Mouse (Mus musculus) embryonic facial prominence, embryonic 12.5 days (tissue): ENCODE data around the gene Slc25a47. TPM values are rescaled to one million over a fixed set of nuclear protein-coding genes. Genes with fewer than 3 reads are reported as not detected.

Experiments used
- ATAC-seq: fragments of 200-750 bp; cut with Nextera tagmentation; 2 replicates; pipeline ENCODE4 v1.8.0; 2017; ENCODE audit not compliant: insufficient number of reproducible peaks, insufficient read depth, low FRiP score, low TSS enrichment
- H3K27ac ChIP-seq: fragments of 300-500 bp; sonication (generic); 2 replicates; pipeline ENCODE4 v1.5.1; 2016; ENCODE audit warnings: mild to moderate bottlenecking
- H3K27me3 ChIP-seq: fragments of 300-500 bp; sonication (generic); 2 replicates; pipeline ENCODE4 v1.6.1; 2016; ENCODE audit warnings: mild to moderate bottlenecking, moderate library complexity
- H3K36me3 ChIP-seq: fragments of 300-500 bp; sonication (generic); 2 replicates; pipeline ENCODE4 v1.6.1; 2016; ENCODE audit warnings: mild to moderate bottlenecking
- H3K4me1 ChIP-seq: fragments of 300-500 bp; sonication (generic); 2 replicates; pipeline ENCODE4 v1.6.1; 2016
- H3K4me2 ChIP-seq: fragments of 300-500 bp; sonication (generic); replicated peaks from 2 replicates; pipeline ENCODE4 v1.6.1; 2016; ENCODE audit warnings: mild to moderate bottlenecking, moderate library complexity
- H3K4me3 ChIP-seq: fragments of 300-500 bp; sonication (generic); 2 replicates; pipeline ENCODE4 v1.5.1; 2016; ENCODE audit warnings: mild to moderate bottlenecking
- H3K9ac ChIP-seq: fragments of 300-500 bp; sonication (generic); 2 replicates; pipeline ENCODE4 v1.6.1; 2016; ENCODE audit warnings: mild to moderate bottlenecking, moderate library complexity
- H3K9me3 ChIP-seq: fragments of 300-500 bp; sonication (generic); 2 replicates; pipeline ENCODE4 v1.6.1; 2016; ENCODE audit warnings: mild to moderate bottlenecking, moderate library complexity
- WGBS: fragments of 180-500 bp; shearing (Covaris S2); methylation state at CpG from one replicate; pipeline ENCODE4 v1.1.7; 2016; 5-methylcytosine and 5-hydroxymethylcytosine counted together
- polyA plus RNA-seq: library from polyadenylated mRNA; unstranded; fragments of >200 nt; fragmentation: Nextera tagmentation; extraction: Ambion mirVana; gene quantifications from 2 replicates; pipeline ENCODE4 v1.2.1, GENCODE M21; 2016

The Slc25a47 gene
- polyA plus RNA-seq, 1 experiment from 2014 or later = 16.0 TPM

- no peak for ATAC-seq
- Histone ChIP-seq H3K36me3 (peaks cover 70% of the 10 kb centered on the region), H3K4me1 (no peaks in the 10 kb centered on the region), H3K9me3 (no peaks in the 10 kb centered on the region), H3K27me3 (no peaks in the 10 kb centered on the region), H3K4me2 (no peak overlapping the region), H3K4me3 (no peak overlapping the region), H3K9ac (no peak overlapping the region), H3K27ac (no peak overlapping the region)
- 80% methylated on average over 5 of the region's 5 CpGs for WGBS
Observed at GRCm38 (mm10) chr12:108873122-108873521, 37.3 kb downstream of the Slc25a47 start.

GRCm38 (mm10) chr12:108879138-108879537 lies 43.3 kb downstream of the Slc25a47 start:
- H3K9me3 ChIP-seq = no peaks in the 10 kb centered on the region
- H3K36me3 ChIP-seq = peaks cover 63% of the 10 kb centered on the region
- no peaks in the 10 kb centered on the region for H3K4me1 ChIP-seq
- no peak overlapping the region for H3K4me3 ChIP-seq
- H3K27me3 ChIP-seq = no peaks in the 10 kb centered on the region
- no peak overlapping the region for H3K9ac ChIP-seq
- 87% methylated on average over 4 of the region's 4 CpGs for WGBS
- no peak overlapping the region for H3K27ac ChIP-seq
- no peak overlapping the region for H3K4me2 ChIP-seq
- no peak for ATAC-seq

GRCm38 (mm10) chr12:108880606-108881005 lies 44.8 kb downstream of the Slc25a47 start:
- H3K36me3 ChIP-seq = peaks cover 60% of the 10 kb centered on the region
- no peak overlapping the region for H3K27ac ChIP-seq
- 95% methylated on average over 5 of the region's 5 CpGs for WGBS
- no peak overlapping the region for H3K9ac ChIP-seq
- no peak for ATAC-seq
- H3K4me1 ChIP-seq = no peaks in the 10 kb centered on the region
- no peak overlapping the region for H3K4me2 ChIP-seq
- H3K9me3 ChIP-seq = no peaks in the 10 kb centered on the region
- no peaks in the 10 kb centered on the region for H3K27me3 ChIP-seq
- H3K4me3 ChIP-seq = no peak overlapping the region

GRCm38 (mm10) chr12:108881192-108881591 lies 45.3 kb downstream of the Slc25a47 start:
- ATAC-seq = no peak
- Histone ChIP-seq H3K4me3 (no peak overlapping the region), H3K4me1 (no peaks in the 10 kb centered on the region), H3K4me2 (no peak overlapping the region), H3K9me3 (no peaks in the 10 kb centered on the region), H3K27ac (no peak overlapping the region), H3K9ac (no peak overlapping the region), H3K27me3 (no peaks in the 10 kb centered on the region), H3K36me3 (peaks cover 60% of the 10 kb centered on the region)
- WGBS = 81% methylated on average over 3 of the region's 3 CpGs

GRCm38 (mm10) chr12:108882776-108883175 lies 46.9 kb downstream of the Slc25a47 start:
- H3K4me3 ChIP-seq = no peak overlapping the region
- no peak for ATAC-seq
- H3K36me3 ChIP-seq = peaks cover 73% of the 10 kb centered on the region
- no peaks in the 10 kb centered on the region for H3K27me3 ChIP-seq
- no peak overlapping the region for H3K9ac ChIP-seq
- no peaks in the 10 kb centered on the region for H3K9me3 ChIP-seq
- H3K4me2 ChIP-seq = no peak overlapping the region
- no peaks in the 10 kb centered on the region for H3K4me1 ChIP-seq
- WGBS = 87% methylated on average over 8 of the region's 8 CpGs
- no peak overlapping the region for H3K27ac ChIP-seq

- H3K4me1 ChIP-seq = no peaks in the 10 kb centered on the region
- no peak overlapping the region for H3K4me2 ChIP-seq
- H3K4me3 ChIP-seq = no peak overlapping the region
- H3K9ac ChIP-seq = no peak overlapping the region
- peaks cover 70% of the 10 kb centered on the region for H3K36me3 ChIP-seq
- WGBS = 91% methylated on average over 1 of the region's 1 CpGs
- no peaks in the 10 kb centered on the region for H3K27me3 ChIP-seq
- H3K9me3 ChIP-seq = no peaks in the 10 kb centered on the region
- ATAC-seq = no peak
- H3K27ac ChIP-seq = no peak overlapping the region
Observed at GRCm38 (mm10) chr12:108885906-108886305, 50.1 kb downstream of the Slc25a47 start.

- Histone ChIP-seq H3K27me3 (no peaks in the 10 kb centered on the region), H3K27ac (no peak overlapping the region), H3K9me3 (no peaks in the 10 kb centered on the region), H3K4me2 (no peak overlapping the region), H3K9ac (no peak overlapping the region), H3K4me1 (no peaks in the 10 kb centered on the region), H3K4me3 (no peak overlapping the region), H3K36me3 (peaks cover 67% of the 10 kb centered on the region)
- WGBS = 89% methylated on average over 4 of the region's 4 CpGs
- no peak for ATAC-seq
Observed at GRCm38 (mm10) chr12:108887077-108887476, 51.2 kb downstream of the Slc25a47 start.

- Histone ChIP-seq H3K9ac (no peak overlapping the region), H3K4me2 (no peak overlapping the region), H3K27ac (no peak overlapping the region), H3K4me3 (no peak overlapping the region), H3K4me1 (peaks cover 13% of the 10 kb centered on the region), H3K36me3 (peaks cover 54% of the 10 kb centered on the region), H3K9me3 (no peaks in the 10 kb centered on the region), H3K27me3 (no peaks in the 10 kb centered on the region)
- whole genome bisulfite sequencing = 69% methylated on average over 4 of the region's 4 CpGs
- ATAC-seq = no peak
Observed at GRCm38 (mm10) chr12:108888632-108889031, 52.8 kb downstream of the Slc25a47 start.

GRCm38 (mm10) chr12:108892989-108893714 lies 57.3 kb downstream of the Slc25a47 start, which contains the start of gene Wdr25:
TSS of gene Wdr25 (plus strand) at chr12:108893631.
- H3K36me3 ChIP-seq = peaks cover 17% of the 10 kb centered on the region; the same call in 1 of the 2 replicates
- no peak for ATAC-seq
- H3K4me2 ChIP-seq = peak within 1 kb of the TSS; percentile 92
- no peak within 1 kb of the TSS for H3K27ac ChIP-seq
- H3K9me3 ChIP-seq = no peaks in the 10 kb centered on the region
- H3K4me3 ChIP-seq = peak within 1 kb of the TSS; percentile 92
- 23% methylated on average over 12 of the region's 12 CpGs for WGBS
- no peaks in the 10 kb centered on the region for H3K27me3 ChIP-seq
- H3K9ac ChIP-seq = peak within 1 kb of the TSS; percentile 74
- peaks cover 19% of the 10 kb centered on the region for H3K4me1 ChIP-seq

GRCm38 (mm10) chr12:108893715-108894431 lies 58.0 kb downstream of the Slc25a47 start, which contains the start of gene Wars:
TSS of gene Wars (minus strand) at chr12:108894174.
- ATAC-seq = peak; percentile 99
- H3K4me2 ChIP-seq = peak within 1 kb of the TSS; percentile 92
- no peaks in the 10 kb centered on the region for H3K27me3 ChIP-seq
- no peak within 1 kb of the TSS for H3K27ac ChIP-seq
- WGBS = under 1% methylated on average over 57 of the region's 58 CpGs
- peaks cover 15% of the 10 kb centered on the region; the same call in 1 of the 2 replicates for H3K36me3 ChIP-seq
- H3K9me3 ChIP-seq = no peaks in the 10 kb centered on the region
- H3K9ac ChIP-seq = peak within 1 kb of the TSS; percentile 74
- peak within 1 kb of the TSS; percentile 92 for H3K4me3 ChIP-seq
- peaks cover 19% of the 10 kb centered on the region for H3K4me1 ChIP-seq

GRCm38 (mm10) chr12:108894432-108894816 lies 58.6 kb downstream of the Slc25a47 start:
- H3K9ac ChIP-seq = peak overlapping the region; percentile 66
- H3K9me3 ChIP-seq = no peaks in the 10 kb centered on the region
- 2% methylated on average over 7 of the region's 7 CpGs for WGBS
- peaks cover 10% of the 10 kb centered on the region; the same call in 1 of the 2 replicates for H3K36me3 ChIP-seq
- no peaks in the 10 kb centered on the region for H3K27me3 ChIP-seq
- peak overlapping the region; percentile 92 for H3K4me2 ChIP-seq
- peaks cover 19% of the 10 kb centered on the region for H3K4me1 ChIP-seq
- peak overlapping the region; percentile 92 for H3K4me3 ChIP-seq
- ATAC-seq = peak; percentile 50
- no peak overlapping the region for H3K27ac ChIP-seq

GRCm38 (mm10) chr12:108896006-108896405 lies 60.2 kb downstream of the Slc25a47 start:
- Histone ChIP-seq H3K9ac (no peak overlapping the region), H3K4me2 (no peak overlapping the region), H3K9me3 (no peaks in the 10 kb centered on the region), H3K27ac (no peak overlapping the region), H3K4me1 (peaks cover 19% of the 10 kb centered on the region), H3K36me3 (peaks cover 10% of the 10 kb centered on the region; the same call in 1 of the 2 replicates), H3K4me3 (no peak overlapping the region), H3K27me3 (no peaks in the 10 kb centered on the region)
- 70% methylated on average over 3 of the region's 3 CpGs for WGBS
- ATAC-seq = no peak
